Mouse (Mus musculus): Measurements from ENCODE around the gene Gfra4. TPM values are rescaled to one million over a fixed set of nuclear protein-coding genes. Genes with fewer than 3 reads are reported as not detected.

The Gfra4 gene
- total and polyA plus RNA-seq, 3 experiments: not detected

GRCm38 (mm10) chr2:131080507-131080906 is 37.6 kb upstream of the Gfra4 start:
- Histone ChIP-seq H3K27me3 (ENCODE audit: insufficient read depth, low read length) (peaks cover 81% of the 10 kb centered on the region), H3K4me1 (ENCODE audit: insufficient read depth, low read depth, low read length) (peaks cover 8% of the 10 kb centered on the region), H3K4me3 (ENCODE audit: low read depth, low read length) (no peak overlapping the region), H3K9me3 (replicated peaks) (no peaks in the 10 kb centered on the region), H3K36me3 (replicated peaks) (no peaks in the 10 kb centered on the region)
- ATAC-seq (ENCODE audit: extremely low read depth, insufficient number of reproducible peaks, low FRiP score, poor library complexity, severe bottlenecking): no peak
- TF ChIP-seq TAL1 (conservative IDR thresholded peaks at IDR 0.05; ENCODE audit: low read depth, low read length) (no peak), GATA1 (IDR thresholded peaks at IDR 0.05; ENCODE audit: borderline replicate concordance, low read length) (no peak), CTCF (IDR thresholded peaks at IDR 0.05; ENCODE audit: low read depth, low read length) (no peak), GATA2 (IDR thresholded peaks at IDR 0.05; ENCODE audit: borderline replicate concordance, low read depth, low read length) (no peak), POLR2AphosphoS5 (IDR thresholded peaks at IDR 0.05; ENCODE audit: insufficient replicate concordance, low read depth, low read length) (no peak)
- DNase-seq (ENCODE audit: low spot score): no peak

- Histone ChIP-seq H3K36me3 (replicated peaks) (no peaks in the 10 kb centered on the region), H3K9me3 (replicated peaks) (no peaks in the 10 kb centered on the region), H3K27me3 (ENCODE audit: insufficient read depth, low read length) (peaks cover 65% of the 10 kb centered on the region), H3K4me1 (ENCODE audit: insufficient read depth, low read depth, low read length) (peaks cover 2% of the 10 kb centered on the region; the same call in 1 of the 2 replicates), H3K4me3 (ENCODE audit: low read depth, low read length) (no peak overlapping the region)
- ATAC-seq (ENCODE audit: extremely low read depth, insufficient number of reproducible peaks, low FRiP score, poor library complexity, severe bottlenecking) (no peak), DNase-seq (ENCODE audit: low spot score) (no peak)
- no peak for TF ChIP-seq CTCF (IDR thresholded peaks at IDR 0.05; ENCODE audit: low read depth, low read length)
- no peak for TF ChIP-seq GATA2 (IDR thresholded peaks at IDR 0.05; ENCODE audit: borderline replicate concordance, low read depth, low read length)
- TF ChIP-seq POLR2AphosphoS5 (IDR thresholded peaks at IDR 0.05; ENCODE audit: insufficient replicate concordance, low read depth, low read length): no peak
- TF ChIP-seq TAL1 (conservative IDR thresholded peaks at IDR 0.05; ENCODE audit: low read depth, low read length): no peak
- no peak for TF ChIP-seq GATA1 (IDR thresholded peaks at IDR 0.05; ENCODE audit: borderline replicate concordance, low read length)
These were observed 29.6 kb upstream of the Gfra4 start for GRCm38 (mm10) chr2:131072536-131072935.

GRCm38 (mm10) chr2:131067481-131067880 is 24.6 kb upstream of the Gfra4 start:
- DNase-seq (ENCODE audit: low spot score) (no peak), ATAC-seq (ENCODE audit: extremely low read depth, insufficient number of reproducible peaks, low FRiP score, poor library complexity, severe bottlenecking) (no peak)
- Histone ChIP-seq H3K9me3 (replicated peaks) (no peaks in the 10 kb centered on the region), H3K36me3 (replicated peaks) (no peaks in the 10 kb centered on the region), H3K4me3 (ENCODE audit: low read depth, low read length) (no peak overlapping the region), H3K4me1 (ENCODE audit: insufficient read depth, low read depth, low read length) (peaks cover 5% of the 10 kb centered on the region; the same call in 1 of the 2 replicates), H3K27me3 (ENCODE audit: insufficient read depth, low read length) (peaks cover 48% of the 10 kb centered on the region)
- TF ChIP-seq POLR2AphosphoS5 (IDR thresholded peaks at IDR 0.05; ENCODE audit: insufficient replicate concordance, low read depth, low read length) (no peak), TAL1 (conservative IDR thresholded peaks at IDR 0.05; ENCODE audit: low read depth, low read length) (no peak), GATA1 (IDR thresholded peaks at IDR 0.05; ENCODE audit: borderline replicate concordance, low read length) (no peak), GATA2 (IDR thresholded peaks at IDR 0.05; ENCODE audit: borderline replicate concordance, low read depth, low read length) (no peak), CTCF (IDR thresholded peaks at IDR 0.05; ENCODE audit: low read depth, low read length) (no peak)

GRCm38 (mm10) chr2:131066342-131066741 is 23.5 kb upstream of the Gfra4 start:
- no peak for DNase-seq (ENCODE audit: low spot score)
- Histone ChIP-seq H3K9me3 (replicated peaks) (no peaks in the 10 kb centered on the region), H3K27me3 (ENCODE audit: insufficient read depth, low read length) (peaks cover 48% of the 10 kb centered on the region), H3K4me3 (ENCODE audit: low read depth, low read length) (no peak overlapping the region), H3K4me1 (ENCODE audit: insufficient read depth, low read depth, low read length) (peaks cover 5% of the 10 kb centered on the region; the same call in 1 of the 2 replicates), H3K36me3 (replicated peaks) (no peaks in the 10 kb centered on the region)
- no peak for ATAC-seq (ENCODE audit: extremely low read depth, insufficient number of reproducible peaks, low FRiP score, poor library complexity, severe bottlenecking)
- TF ChIP-seq GATA2 (IDR thresholded peaks at IDR 0.05; ENCODE audit: borderline replicate concordance, low read depth, low read length) (no peak), CTCF (IDR thresholded peaks at IDR 0.05; ENCODE audit: low read depth, low read length) (no peak), GATA1 (IDR thresholded peaks at IDR 0.05; ENCODE audit: borderline replicate concordance, low read length) (no peak), TAL1 (conservative IDR thresholded peaks at IDR 0.05; ENCODE audit: low read depth, low read length) (no peak), POLR2AphosphoS5 (IDR thresholded peaks at IDR 0.05; ENCODE audit: insufficient replicate concordance, low read depth, low read length) (no peak)

- no peak for TF ChIP-seq GATA2 (IDR thresholded peaks at IDR 0.05; ENCODE audit: borderline replicate concordance, low read depth, low read length)
- TF ChIP-seq POLR2AphosphoS5 (IDR thresholded peaks at IDR 0.05; ENCODE audit: insufficient replicate concordance, low read depth, low read length): no peak
- TF ChIP-seq CTCF (IDR thresholded peaks at IDR 0.05; ENCODE audit: low read depth, low read length): no peak
- TF ChIP-seq TAL1 (conservative IDR thresholded peaks at IDR 0.05; ENCODE audit: low read depth, low read length): no peak
- TF ChIP-seq GATA1 (IDR thresholded peaks at IDR 0.05; ENCODE audit: borderline replicate concordance, low read length): no peak
- no peaks in the 10 kb centered on the region for H3K36me3 ChIP-seq (replicated peaks)
- no peak within 1 kb of the TSS for H3K4me3 ChIP-seq (ENCODE audit: low read depth, low read length)
- DNase-seq (ENCODE audit: low spot score): no peak
- peaks cover 3% of the 10 kb centered on the region; the same call in 1 of the 2 replicates for H3K4me1 ChIP-seq (ENCODE audit: insufficient read depth, low read depth, low read length)
- peaks cover 48% of the 10 kb centered on the region for H3K27me3 ChIP-seq (ENCODE audit: insufficient read depth, low read length)
- H3K9me3 ChIP-seq (replicated peaks): no peaks in the 10 kb centered on the region
- no peak for ATAC-seq (ENCODE audit: extremely low read depth, insufficient number of reproducible peaks, low FRiP score, poor library complexity, severe bottlenecking)
These were observed 20.5 kb upstream of the Gfra4 start, which contains the start of gene Adam33 for GRCm38 (mm10) chr2:131063404-131063864. Gene Adam33 (minus strand): TSS chr2:131063814.

GRCm38 (mm10) chr2:131061607-131062006 is 18.7 kb upstream of the Gfra4 start:
- Histone ChIP-seq H3K4me3 (ENCODE audit: low read depth, low read length) (no peak overlapping the region), H3K27me3 (ENCODE audit: insufficient read depth, low read length) (peaks cover 58% of the 10 kb centered on the region), H3K4me1 (ENCODE audit: insufficient read depth, low read depth, low read length) (peaks cover 3% of the 10 kb centered on the region), H3K36me3 (replicated peaks) (no peaks in the 10 kb centered on the region), H3K9me3 (replicated peaks) (no peaks in the 10 kb centered on the region)
- ATAC-seq (ENCODE audit: extremely low read depth, insufficient number of reproducible peaks, low FRiP score, poor library complexity, severe bottlenecking) (no peak), DNase-seq (ENCODE audit: low spot score) (no peak)
- TF ChIP-seq CTCF (IDR thresholded peaks at IDR 0.05; ENCODE audit: low read depth, low read length): no peak
- no peak for TF ChIP-seq TAL1 (conservative IDR thresholded peaks at IDR 0.05; ENCODE audit: low read depth, low read length)
- TF ChIP-seq POLR2AphosphoS5 (IDR thresholded peaks at IDR 0.05; ENCODE audit: insufficient replicate concordance, low read depth, low read length): no peak
- TF ChIP-seq GATA1 (IDR thresholded peaks at IDR 0.05; ENCODE audit: borderline replicate concordance, low read length): no peak
- no peak for TF ChIP-seq GATA2 (IDR thresholded peaks at IDR 0.05; ENCODE audit: borderline replicate concordance, low read depth, low read length)

Data from G1E (cell line).